Mouse (Mus musculus) heart, embryonic 14.5 days (tissue): ENCODE results near the gene Sipa1l1. TPM values are rescaled to one million over a fixed set of nuclear protein-coding genes. Genes with fewer than 3 reads are reported as not detected.
A peak's percentile ranks its signal among the peaks of the same experiment; 100 is the strongest.

Source experiments
- ATAC-seq: fragments of 200-750 bp; cut with Nextera tagmentation; 2 replicates; pipeline ENCODE4 v1.8.0; 2017; ENCODE audit warnings: low read depth, moderate TSS enrichment; ENCODE audit not compliant: insufficient number of reproducible peaks, insufficient read depth, low FRiP score
- H3K27ac ChIP-seq, 2 experiments: fragments of 200-500 bp in 1 of 2; fragments of 300-500 bp in 1 of 2; sonication (generic) in 1 of 2; replicated peaks in 1 of 2; 2 replicates each; pipeline ENCODE4 v1.5.1; 2012 to 2014; ENCODE audit warnings: low read depth in 2 of 2, low read length in 2 of 2, control low read depth in 1 of 2, mild to moderate bottlenecking in 1 of 2, mixed read lengths in 1 of 2; ENCODE audit not compliant: control insufficient read depth in 1 of 2, insufficient read depth in 1 of 2
- H3K27me3 ChIP-seq: fragments of 300-500 bp; sonication (generic); 2 replicates; pipeline ENCODE4 v1.6.1; 2014; ENCODE audit warnings: mild to moderate bottlenecking, low read length, control low read depth; ENCODE audit not compliant: control insufficient read depth, insufficient read depth
- H3K36me3 ChIP-seq: fragments of 300-500 bp; sonication (generic); 2 replicates; pipeline ENCODE4 v1.6.1; 2014; ENCODE audit warnings: mild to moderate bottlenecking, control low read depth, low read length, mixed read lengths; ENCODE audit not compliant: control insufficient read depth, insufficient read depth
- H3K4me1 ChIP-seq, 2 experiments: fragments of 200-500 bp in 1 of 2; fragments of 300-500 bp in 1 of 2; sonication (generic) in 1 of 2; 2 replicates each; pipeline ENCODE4 v1.6.1; 2012 to 2014; ENCODE audit warnings: low read length in 2 of 2, control low read depth in 1 of 2, mixed read lengths in 1 of 2; ENCODE audit not compliant: control insufficient read depth in 2 of 2, insufficient read depth in 2 of 2
- H3K4me2 ChIP-seq: fragments of 300-500 bp; sonication (generic); 2 replicates; pipeline ENCODE4 v1.6.1; 2014; ENCODE audit warnings: mild to moderate bottlenecking, low read length
- H3K4me3 ChIP-seq, 2 experiments: fragments of 200-500 bp in 1 of 2; fragments of 300-500 bp in 1 of 2; sonication (generic) in 1 of 2; 2 replicates each; pipeline ENCODE4 v1.5.1; 2012 to 2014; ENCODE audit warnings: low read length in 2 of 2, mild to moderate bottlenecking in 2 of 2, control low read depth in 1 of 2, low read depth in 1 of 2, moderate library complexity in 1 of 2; ENCODE audit not compliant: control insufficient read depth in 1 of 2, insufficient read depth in 1 of 2
- H3K9ac ChIP-seq: fragments of 300-500 bp; sonication (generic); 2 replicates; pipeline ENCODE4 v1.6.1; 2014; ENCODE audit warnings: mild to moderate bottlenecking, low read length
- H3K9me3 ChIP-seq: fragments of 300-500 bp; sonication (generic); 2 replicates; pipeline ENCODE4 v1.6.1; 2016; ENCODE audit warnings: low read length, control low read depth; ENCODE audit not compliant: control insufficient read depth
- WGBS: fragments of 180-500 bp; shearing (Covaris S2); extraction: QIAGEN DNeasy Blood & Tissue Kit; methylation state at CpG from one replicate; pipeline ENCODE4 v1.1.7; 2014; 5-methylcytosine and 5-hydroxymethylcytosine counted together
- polyA plus RNA-seq: library from polyadenylated mRNA; unstranded; fragments of >200 nt; fragmentation: Nextera tagmentation; extraction: Ambion mirVana; gene quantifications from 2 replicates; pipeline ENCODE4 v1.2.1, GENCODE M21; 2014

Gene Sipa1l1
- polyA plus RNA-seq, 1 experiment from 2014 or later = 25.6 TPM

DNA sequence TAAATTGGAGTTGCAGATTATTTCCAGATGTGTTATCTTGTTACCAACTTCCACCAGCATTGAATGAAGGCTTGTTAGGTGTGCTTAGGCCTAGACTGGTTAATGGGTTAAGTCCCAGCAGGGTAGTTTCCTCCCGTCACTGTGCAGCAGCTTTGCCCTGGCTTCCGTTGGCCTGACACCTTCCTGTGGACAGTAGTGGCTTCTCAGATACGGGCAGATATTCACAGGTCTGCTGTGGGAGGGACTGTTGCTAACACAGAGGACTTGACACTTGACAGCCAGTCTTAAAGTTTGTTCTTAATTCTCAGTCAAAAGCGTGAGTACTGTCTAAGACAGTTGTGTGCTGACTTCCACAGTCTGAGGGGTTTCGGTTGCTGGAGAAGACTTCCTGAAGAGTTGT lies 45.8 kb downstream of the Sipa1l1 start:
- peaks cover 7 to 23% of the 10 kb centered on the region in 2 experiments; a peak in 3 of 4 replicates for H3K4me1 ChIP-seq
- peak; percentile 26; the same call in 1 of the 2 replicates for ATAC-seq
- H3K36me3 ChIP-seq = 0 out of 2 replicates have a peak, but pooled peaks cover 9% of the 10 kb centered on the region
- H3K9ac ChIP-seq = no peak overlapping the region
- no peaks in the 10 kb centered on the region for H3K27me3 ChIP-seq
- WGBS = 31% methylated on average over 5 of the region's 5 CpGs
- 0 out of 4 replicates have a peak overlapping the region, but pooled peaks of 1 of the 2 experiments have one; percentile 19 for H3K27ac ChIP-seq
- H3K4me2 ChIP-seq = no peak overlapping the region
- H3K9me3 ChIP-seq = no peaks in the 10 kb centered on the region
- H3K4me3 ChIP-seq = no peak overlapping the region

DNA sequence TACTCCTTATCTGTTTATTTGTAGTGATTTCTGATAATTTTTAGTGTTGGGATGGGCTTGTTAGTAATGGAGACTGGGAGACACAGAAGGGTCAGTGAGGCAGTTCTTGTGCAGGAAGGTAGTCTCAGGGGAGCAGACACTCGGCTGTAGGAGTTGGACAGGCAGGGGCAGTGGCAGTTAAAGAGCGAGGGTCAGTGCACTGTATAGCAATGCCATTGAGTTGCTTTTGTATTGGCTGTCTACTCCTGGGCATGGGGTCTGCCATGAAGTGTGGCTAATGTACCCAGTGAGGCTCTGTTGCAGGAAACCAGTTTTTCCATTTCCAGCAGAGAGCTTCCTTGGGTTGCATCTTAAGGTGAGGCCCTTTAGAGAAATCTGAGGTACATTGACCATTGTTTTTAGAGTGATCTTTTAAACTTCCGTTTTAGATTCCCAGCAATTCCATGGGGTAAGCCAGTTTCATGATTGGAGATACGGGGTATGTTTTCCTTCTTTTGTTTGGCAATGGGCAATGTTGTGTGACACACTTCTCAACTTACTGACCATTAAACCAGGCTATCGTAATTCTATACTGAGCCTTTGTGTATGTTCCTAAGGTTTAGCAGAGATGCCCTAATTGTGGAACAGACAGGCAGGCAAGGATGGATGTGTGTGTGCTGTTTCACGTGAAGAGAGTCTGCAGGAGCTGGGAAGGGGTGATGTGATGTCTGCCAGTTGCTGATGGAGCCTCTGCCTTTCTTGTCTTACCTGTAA lies 47.9 kb downstream of the Sipa1l1 start:
- Histone ChIP-seq H3K27ac (no peak overlapping the region), H3K9me3 (no peaks in the 10 kb centered on the region), H3K9ac (no peak overlapping the region), H3K4me3 (no peak overlapping the region), H3K36me3 (0 out of 2 replicates have a peak, but pooled peaks cover 4% of the 10 kb centered on the region), H3K4me2 (no peak overlapping the region), H3K4me1 (peaks cover 7 to 23% of the 10 kb centered on the region in 2 experiments; a peak in 3 of 4 replicates), H3K27me3 (no peaks in the 10 kb centered on the region)
- WGBS = 82% methylated on average over 6 of the region's 6 CpGs
- ATAC-seq = no peak

DNA sequence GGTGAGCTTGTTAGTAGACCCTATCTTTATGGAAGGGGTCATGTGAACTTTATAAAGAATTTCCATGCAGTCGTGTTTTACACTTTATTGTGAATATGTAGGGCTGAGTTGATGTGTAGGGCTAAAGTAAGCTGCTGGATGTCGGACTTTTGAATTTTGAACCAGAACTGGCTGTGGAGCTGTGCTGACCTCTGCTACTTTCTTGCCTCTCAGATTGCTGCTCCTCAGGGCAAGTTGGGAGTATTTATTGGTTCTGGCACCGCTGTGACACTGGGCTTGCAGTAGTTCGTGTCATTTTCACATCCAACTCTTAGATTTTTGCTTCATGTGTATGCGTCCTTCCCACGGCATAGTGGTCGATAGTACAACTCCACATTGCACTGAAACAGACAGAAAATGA lies 49.1 kb downstream of the Sipa1l1 start:
- Histone ChIP-seq H3K27me3 (no peaks in the 10 kb centered on the region), H3K4me1 (peaks cover 8 to 20% of the 10 kb centered on the region in 2 experiments; a peak in 3 of 4 replicates), H3K27ac (no peak overlapping the region), H3K4me3 (no peak overlapping the region), H3K4me2 (no peak overlapping the region), H3K9ac (no peak overlapping the region), H3K36me3 (0 out of 2 replicates have a peak, but pooled peaks cover 4% of the 10 kb centered on the region), H3K9me3 (no peaks in the 10 kb centered on the region)
- 84% methylated on average over 7 of the region's 7 CpGs for WGBS
- no peak for ATAC-seq

DNA sequence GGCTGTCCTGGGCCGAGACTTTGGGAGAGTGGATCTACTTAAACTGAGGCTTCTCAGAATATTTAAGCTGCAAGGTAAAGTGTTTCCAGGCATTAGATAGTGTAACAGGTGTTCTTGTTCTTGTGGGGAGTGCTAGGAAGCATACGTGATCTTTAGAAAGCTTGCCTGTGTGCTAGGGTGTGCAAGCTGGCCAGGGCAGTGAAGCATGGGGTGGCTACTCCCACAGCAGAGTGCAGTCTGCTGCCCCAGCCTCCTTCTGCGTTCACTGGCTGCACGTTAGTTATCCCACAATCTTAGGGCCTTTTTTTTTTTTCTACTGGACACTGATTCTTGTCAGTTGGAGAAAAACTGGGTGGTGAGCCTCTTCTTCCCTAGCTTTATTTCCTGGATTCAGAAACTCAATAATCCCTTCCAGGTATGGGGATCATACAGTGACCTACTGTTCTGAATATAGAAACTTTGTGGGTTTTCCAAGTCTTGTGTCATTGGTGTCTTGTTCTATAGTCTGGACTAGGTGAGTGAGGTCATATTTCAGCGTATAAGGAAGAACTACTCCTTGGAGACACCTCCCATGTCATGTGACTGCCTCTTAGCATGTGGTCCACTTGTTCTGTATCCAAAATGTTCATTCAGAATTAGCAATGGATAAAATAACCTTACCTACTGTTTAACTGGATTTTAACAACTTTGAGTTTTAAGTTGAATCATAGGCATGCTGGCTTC lies 51.4 kb downstream of the Sipa1l1 start:
- no peak overlapping the region for H3K27ac ChIP-seq
- no peak overlapping the region for H3K4me2 ChIP-seq
- H3K4me1 ChIP-seq = peaks cover 6 to 15% of the 10 kb centered on the region in 2 experiments; a peak in 3 of 4 replicates
- H3K36me3 ChIP-seq = no peaks in the 10 kb centered on the region
- WGBS = 79% methylated on average over 5 of the region's 5 CpGs
- no peaks in the 10 kb centered on the region for H3K9me3 ChIP-seq
- no peak for ATAC-seq
- H3K27me3 ChIP-seq = no peaks in the 10 kb centered on the region
- no peak overlapping the region for H3K9ac ChIP-seq
- H3K4me3 ChIP-seq = no peak overlapping the region

DNA sequence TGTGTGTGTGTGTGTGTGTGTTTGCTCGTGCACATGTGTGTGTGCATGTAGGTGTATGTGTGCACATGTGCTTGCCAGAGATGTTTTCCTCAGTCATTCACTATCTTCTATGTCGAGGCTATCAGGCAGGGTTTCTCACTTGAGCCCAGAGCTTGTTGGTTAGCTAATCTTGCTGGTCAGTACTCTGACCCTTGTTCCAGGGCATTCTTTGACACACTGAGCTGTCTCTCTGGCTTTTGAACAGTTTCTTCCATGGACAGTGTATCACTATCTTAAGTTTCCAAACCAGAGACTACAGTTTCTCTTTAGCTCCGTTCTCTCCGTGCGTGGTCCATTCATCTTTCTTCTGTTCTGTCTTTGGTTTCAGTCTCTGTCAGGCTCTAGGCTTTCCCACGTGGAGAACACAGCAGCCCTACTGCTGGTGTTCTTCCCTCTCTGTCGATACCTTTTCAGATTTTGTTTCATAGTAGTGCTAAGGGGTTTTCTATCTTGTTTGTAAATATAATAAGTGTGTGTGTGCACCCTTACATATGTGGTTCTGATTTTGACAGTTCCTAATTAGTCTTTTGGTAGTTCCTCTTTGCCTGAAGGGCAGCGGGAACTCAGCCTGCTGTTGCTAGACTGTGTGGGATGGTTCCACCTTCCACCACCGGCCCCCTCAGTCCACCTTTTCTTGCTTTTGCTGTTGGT lies 54.2 kb downstream of the Sipa1l1 start:
- no peak for ATAC-seq

DNA sequence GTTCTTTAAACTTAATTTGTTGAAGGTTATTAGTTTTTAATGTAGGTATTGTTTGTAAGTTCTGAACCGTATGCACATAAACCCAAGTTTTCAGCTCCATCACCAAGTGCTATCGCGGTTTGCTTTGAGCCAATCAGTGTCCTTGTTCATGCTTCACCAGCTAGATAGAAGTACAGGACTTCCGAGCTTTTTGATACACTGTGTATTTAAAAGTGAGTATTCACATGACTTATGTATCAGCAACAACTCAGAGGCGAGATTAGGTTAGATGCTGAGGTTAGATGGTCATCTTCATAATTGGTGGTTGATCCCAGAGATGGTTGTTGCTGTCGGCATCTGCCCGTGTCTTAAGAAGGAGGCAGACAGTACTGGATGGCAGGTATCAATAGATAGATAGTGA lies 55.7 kb downstream of the Sipa1l1 start:
- Histone ChIP-seq H3K4me1 (peaks cover 7 to 30% of the 10 kb centered on the region in 2 experiments), H3K9me3 (no peaks in the 10 kb centered on the region), H3K27ac (no peak overlapping the region), H3K27me3 (no peaks in the 10 kb centered on the region), H3K36me3 (no peaks in the 10 kb centered on the region), H3K4me2 (no peak overlapping the region), H3K9ac (no peak overlapping the region), H3K4me3 (no peak overlapping the region)
- ATAC-seq = no peak
- 83% methylated on average over 7 of the region's 7 CpGs for WGBS

More for the DNA sequence above, 54.2 kb downstream of the Sipa1l1 start:
- 58% methylated on average over 9 of the region's 9 CpGs for WGBS
- no peaks in the 10 kb centered on the region for H3K36me3 ChIP-seq
- peaks cover 9 to 29% of the 10 kb centered on the region in 2 experiments for H3K4me1 ChIP-seq
- no peak overlapping the region for H3K9ac ChIP-seq
- no peak overlapping the region for H3K4me2 ChIP-seq
- no peak overlapping the region for H3K4me3 ChIP-seq
- H3K27ac ChIP-seq = no peak overlapping the region
- H3K27me3 ChIP-seq = no peaks in the 10 kb centered on the region
- H3K9me3 ChIP-seq = no peaks in the 10 kb centered on the region

DNA sequence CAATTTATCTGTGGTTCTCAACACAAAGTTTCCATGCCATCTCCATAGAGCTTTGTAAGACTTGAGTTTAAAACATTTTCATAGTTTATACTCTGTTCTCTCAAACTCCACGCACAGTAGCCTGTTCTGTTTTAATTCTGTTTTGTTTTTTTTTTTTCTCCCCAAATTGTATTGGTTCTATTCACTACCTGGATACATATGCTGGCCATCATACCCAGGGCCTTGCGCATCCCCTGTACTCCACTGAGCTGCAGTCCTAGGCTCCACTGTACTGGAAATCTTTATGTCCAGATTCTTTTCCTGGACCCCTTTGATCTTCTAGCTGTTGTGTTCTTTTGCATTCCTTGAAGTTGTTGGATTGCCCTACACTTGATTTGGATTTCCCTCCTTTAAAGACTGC lies 56.2 kb downstream of the Sipa1l1 start:
- no peak overlapping the region for H3K9ac ChIP-seq
- ATAC-seq = no peak
- H3K4me1 ChIP-seq = peaks cover 10 to 34% of the 10 kb centered on the region in 2 experiments
- 97% methylated on average over 2 of the region's 2 CpGs for WGBS
- H3K4me2 ChIP-seq = no peak overlapping the region
- H3K27ac ChIP-seq = no peak overlapping the region
- H3K4me3 ChIP-seq = no peak overlapping the region
- H3K9me3 ChIP-seq = no peaks in the 10 kb centered on the region
- no peaks in the 10 kb centered on the region for H3K27me3 ChIP-seq
- no peaks in the 10 kb centered on the region for H3K36me3 ChIP-seq
